Mouse (Mus musculus) MEL (cell line): Measurements from ENCODE around the gene Fhl4. TPM values are rescaled to one million over a fixed set of nuclear protein-coding genes. Genes with fewer than 3 reads are reported as not detected.

ENCODE experiments used
- DNase-seq: peaks from one replicate; pipeline ENCODE4 v3.0.0; 2011; ENCODE audit warnings: low read depth, low spot score
- H3K27ac ChIP-seq: 2 replicates; pipeline ENCODE4 v1.5.1; 2012; ENCODE audit warnings: low read depth, mild to moderate bottlenecking, control low read depth, low read length, moderate library complexity; ENCODE audit not compliant: control insufficient read depth
- H3K27me3 ChIP-seq, 2 experiments: fragments of 150-350 bp in 1 of 2; sonication (generic) in 1 of 2; 2 replicates each; pipeline ENCODE4 v1.6.1; 2012; ENCODE audit warnings: low read length in 2 of 2, mild to moderate bottlenecking in 2 of 2, improper control_type of control experiment in 1 of 2, moderate library complexity in 1 of 2; ENCODE audit not compliant: insufficient read depth in 2 of 2, control insufficient read depth in 1 of 2
- H3K36me3 ChIP-seq, 2 experiments: 2 replicates each; pipeline ENCODE4 v1.6.1; 2012 to 2014; ENCODE audit warnings: low read length in 2 of 2, improper control_type of control experiment in 1 of 2, inconsistent platforms in 1 of 2, mild to moderate bottlenecking in 1 of 2; ENCODE audit not compliant: insufficient read depth in 2 of 2, control insufficient read depth in 1 of 2
- H3K4me1 ChIP-seq, 2 experiments: fragments of 150-350 bp in 1 of 2; sonication (generic) in 1 of 2; 2 replicates each; pipeline ENCODE4 v1.6.1; 2012; ENCODE audit warnings: low read length in 2 of 2, improper control_type of control experiment in 1 of 2, mild to moderate bottlenecking in 1 of 2; ENCODE audit not compliant: insufficient read depth in 2 of 2, control insufficient read depth in 1 of 2
- H3K4me3 ChIP-seq, 2 experiments: fragments of 150-350 bp in 1 of 2; sonication (generic) in 1 of 2; 2 replicates each; pipeline ENCODE4 v1.5.1; 2012; ENCODE audit warnings: low read depth in 2 of 2, low read length in 2 of 2, mild to moderate bottlenecking in 2 of 2, moderate library complexity in 2 of 2, control low read depth in 1 of 2, improper control_type of control experiment in 1 of 2; ENCODE audit not compliant: control insufficient read depth in 1 of 2, insufficient read depth in 1 of 2
- H3K79me2 ChIP-seq: 2 replicates; pipeline ENCODE4 v1.6.1; 2012; ENCODE audit warnings: mild to moderate bottlenecking, low read length, moderate library complexity; ENCODE audit not compliant: control insufficient read depth, poor library complexity, insufficient read depth
- H3K9ac ChIP-seq: 2 replicates; pipeline ENCODE4 v1.6.1; 2012; ENCODE audit warnings: low read depth, mild to moderate bottlenecking, control low read depth, low read length, moderate library complexity; ENCODE audit not compliant: control insufficient read depth, poor library complexity, severe bottlenecking
- H3K9me3 ChIP-seq: fragments of 150-350 bp; sonication (generic); replicated peaks from 2 replicates; pipeline ENCODE4 v1.6.1; 2012; ENCODE audit warnings: mild to moderate bottlenecking, low read length, improper control_type of control experiment, moderate library complexity; ENCODE audit not compliant: insufficient read depth
- CTCF ChIP-seq, 3 experiments: IDR thresholded peaks in 2 of 3; conservative IDR thresholded peaks in 1 of 3; 2 replicates each; pipeline ENCODE4 v1.5.1; 2011 to 2012; ENCODE audit warnings: low read length in 3 of 3, low read depth in 2 of 3, mild to moderate bottlenecking in 2 of 3, improper control_type of control experiment in 1 of 3, inconsistent platforms in 1 of 3, mixed read lengths in 1 of 3, moderate library complexity in 1 of 3; ENCODE audit not compliant: control insufficient read depth in 1 of 3, insufficient read depth in 1 of 3, poor library complexity in 1 of 3, severe bottlenecking in 1 of 3
- E2F4 ChIP-seq: IDR thresholded peaks from 2 replicates; pipeline ENCODE4 v1.6.1; 2011; ENCODE audit warnings: low read depth, low read length, improper control_type of control experiment, borderline replicate concordance
- EP300 ChIP-seq, 2 experiments: IDR thresholded peaks; 2 replicates each; pipeline ENCODE4 v1.6.1; 2011; ENCODE audit warnings: improper control_type of control experiment in 2 of 2, low read length in 2 of 2, low read depth in 1 of 2, mild to moderate bottlenecking in 1 of 2
- ETS1 ChIP-seq: IDR thresholded peaks from 2 replicates; pipeline ENCODE4 v1.6.1; 2012; ENCODE audit warnings: low read depth, mild to moderate bottlenecking, inconsistent platforms, low read length, improper control_type of control experiment, moderate library complexity
- GABPA ChIP-seq: IDR thresholded peaks from 2 replicates; pipeline ENCODE4 v1.6.1; 2012; ENCODE audit warnings: low read depth, mild to moderate bottlenecking, inconsistent platforms, low read length, improper control_type of control experiment, moderate library complexity
- HCFC1 ChIP-seq: IDR thresholded peaks from 2 replicates; pipeline ENCODE4 v1.6.1; 2012; ENCODE audit warnings: low read depth, mild to moderate bottlenecking, inconsistent platforms, low read length, improper control_type of control experiment, moderate library complexity
- KAT2A ChIP-seq: conservative IDR thresholded peaks from 2 replicates; pipeline ENCODE4 v1.6.1; 2012; ENCODE audit warnings: low read depth, low read length, improper control_type of control experiment, inconsistent platforms
- MAFK ChIP-seq: IDR thresholded peaks from 2 replicates; pipeline ENCODE4 v1.6.1; 2011; ENCODE audit warnings: low read depth, mild to moderate bottlenecking, low read length, improper control_type of control experiment, borderline replicate concordance
- MAZ ChIP-seq: IDR thresholded peaks from 2 replicates; pipeline ENCODE4 v1.6.1; 2012; ENCODE audit warnings: low read depth, mild to moderate bottlenecking, inconsistent platforms, low read length, improper control_type of control experiment
- MEF2A ChIP-seq: IDR thresholded peaks from 2 replicates; pipeline ENCODE4 v1.6.1; 2014; ENCODE audit warnings: low read depth, mild to moderate bottlenecking, inconsistent platforms, low read length, improper control_type of control experiment; ENCODE audit not compliant: poor library complexity, insufficient replicate concordance, severe bottlenecking; ENCODE audit errors: extremely low read depth
- MYB ChIP-seq: IDR thresholded peaks from 2 replicates; pipeline ENCODE4 v1.6.1; 2011; ENCODE audit warnings: mild to moderate bottlenecking, low read depth, low read length, improper control_type of control experiment
- NRF1 ChIP-seq: IDR thresholded peaks from 2 replicates; pipeline ENCODE4 v1.6.1; 2014; ENCODE audit warnings: low read depth, mild to moderate bottlenecking, inconsistent platforms, low read length, improper control_type of control experiment, moderate library complexity; ENCODE audit not compliant: poor library complexity, insufficient read depth, severe bottlenecking
- POLR2A ChIP-seq, 2 experiments: IDR thresholded peaks; 2 replicates each; pipeline ENCODE4 v1.6.1; 2011 to 2012; ENCODE audit warnings: low read length in 2 of 2, mild to moderate bottlenecking in 2 of 2, control low read depth in 1 of 2, improper control_type of control experiment in 1 of 2, low read depth in 1 of 2, moderate library complexity in 1 of 2; ENCODE audit not compliant: control insufficient read depth in 1 of 2, insufficient read depth in 1 of 2, poor library complexity in 1 of 2
- POLR2AphosphoS2 ChIP-seq: IDR thresholded peaks from 2 replicates; pipeline ENCODE4 v1.6.1; 2011; ENCODE audit warnings: low read length, improper control_type of control experiment
- POLR2AphosphoS5 ChIP-seq: IDR thresholded peaks from 2 replicates; pipeline ENCODE4 v1.6.1; 2012; ENCODE audit warnings: low read depth, borderline replicate concordance, mild to moderate bottlenecking, inconsistent platforms, low read length, moderate library complexity, mixed read lengths
- RAD21 ChIP-seq: IDR thresholded peaks from 2 replicates; pipeline ENCODE4 v1.6.1; 2011; ENCODE audit warnings: mild to moderate bottlenecking, low read depth, low read length, improper control_type of control experiment
- SMC3 ChIP-seq: IDR thresholded peaks from 2 replicates; pipeline ENCODE4 v1.6.1; 2011; ENCODE audit warnings: low read depth, low read length, improper control_type of control experiment
- TBP ChIP-seq: IDR thresholded peaks from 2 replicates; pipeline ENCODE4 v1.8.0; 2011; ENCODE audit warnings: low read depth, low read length, improper control_type of control experiment
- USF2 ChIP-seq, 2 experiments: IDR thresholded peaks; 2 replicates each; pipeline ENCODE4 v1.6.1; 2011 to 2012; ENCODE audit warnings: improper control_type of control experiment in 2 of 2, low read length in 2 of 2, borderline replicate concordance in 1 of 2, inconsistent platforms in 1 of 2, low read depth in 1 of 2, mild to moderate bottlenecking in 1 of 2; ENCODE audit not compliant: insufficient read depth in 1 of 2
- ZC3H11A ChIP-seq: IDR thresholded peaks from 2 replicates; pipeline ENCODE4 v1.6.1; 2012; ENCODE audit warnings: low read depth, mild to moderate bottlenecking, inconsistent platforms, low read length, improper control_type of control experiment
- ZKSCAN1 ChIP-seq: IDR thresholded peaks from 2 replicates; pipeline ENCODE4 v1.6.1; 2012; ENCODE audit warnings: low read depth, mild to moderate bottlenecking, inconsistent platforms, low read length, improper control_type of control experiment, moderate library complexity
- ZNF384 ChIP-seq: IDR thresholded peaks from 2 replicates; pipeline ENCODE4 v1.6.1; 2012; ENCODE audit warnings: low read depth, mild to moderate bottlenecking, inconsistent platforms, low read length, improper control_type of control experiment
- polyA plus RNA-seq, 2 experiments: library from polyadenylated mRNA; stranded (reverse) in 1 of 2; unstranded in 1 of 2; fragments of >175 nt in 1 of 2; fragments of >200 nt in 1 of 2; gene quantifications; 2 replicates each; pipeline versions ENCODE4 v1.2.1 to v1.2.4; 2012; ENCODE audit warnings: low replicate concordance in 2 of 2, low read depth in 1 of 2; ENCODE audit not compliant: insufficient read length in 2 of 2, insufficient read depth in 1 of 2, missing spikeins in 1 of 2
- total RNA-seq: library from RNA; depleted of rRNA; stranded (reverse); fragments of 300-350 nt; gene quantifications from 2 replicates; pipeline ENCODE4 v1.2.3, GENCODE M21; 2012

Fhl4 gene
- total and polyA plus RNA-seq, 3 experiments: 0.63 to 0.69 TPM; not detected in 1

DNA sequence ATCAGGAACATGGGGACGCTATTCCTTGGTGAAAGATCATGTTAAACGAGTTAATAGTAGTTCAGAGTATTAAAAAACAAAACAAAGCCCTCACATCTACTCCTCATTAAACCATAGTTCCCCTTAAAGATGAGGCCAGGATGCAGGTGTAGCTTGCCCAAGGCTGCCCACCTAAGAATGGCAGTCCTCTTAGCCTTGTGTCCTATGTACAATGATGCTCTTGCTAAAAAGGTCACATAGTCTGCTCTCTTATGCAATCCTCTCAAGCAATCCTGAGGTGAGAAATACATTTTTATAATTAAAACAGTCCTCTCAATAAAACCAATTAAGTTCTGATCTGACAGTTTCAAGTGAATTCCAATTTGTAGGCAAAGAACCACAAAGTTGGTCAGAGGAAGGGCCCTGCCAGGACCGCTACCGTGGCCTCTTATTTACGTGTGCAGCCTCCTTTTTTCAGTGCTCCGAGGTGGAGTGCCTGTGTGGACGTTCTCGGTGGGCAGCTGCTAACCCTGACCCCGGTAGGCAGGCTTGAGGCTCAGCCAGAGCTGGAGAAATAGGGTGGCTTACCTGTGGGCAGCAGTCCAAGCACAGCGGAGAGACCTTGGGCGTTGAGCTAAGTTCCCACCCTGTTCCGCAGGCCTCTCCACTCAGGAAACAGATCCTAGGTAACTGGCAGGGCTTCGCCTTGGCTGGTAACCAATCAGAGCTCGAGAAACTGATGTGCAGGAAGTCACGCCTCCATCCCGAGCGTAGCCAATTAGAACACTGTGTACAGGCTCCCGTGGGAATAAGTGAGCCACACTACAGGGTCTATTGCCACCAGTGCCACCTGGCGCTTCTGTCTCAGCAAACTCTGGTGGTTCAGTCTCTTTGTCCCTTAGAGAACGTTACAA is 25.3 kb upstream of the Fhl4 start, which contains the start of gene Mterf2 (continued):
- TF ChIP-seq E2F4: no peak
- TF ChIP-seq CTCF (IDR thresholded peaks at IDR 0.05 in 2 of 3, conservative IDR thresholded peaks at IDR 0.05 in 1 of 3; ENCODE audit: control insufficient read depth in 1 of 3, insufficient read depth in 1 of 3, low read depth in 2 of 3, low read length in 3 of 3, poor library complexity in 1 of 3, severe bottlenecking in 1 of 3): peak in 2 of 3 experiments; percentile 10 to 26; a peak in 2 of 6 replicates
- no peak for TF ChIP-seq MEF2A

- H3K9me3 ChIP-seq: no peaks in the 10 kb centered on the region
- no peaks in the 10 kb centered on the region for H3K27me3 ChIP-seq
- TF ChIP-seq MAFK (no peak), POLR2AphosphoS2 (no peak), POLR2A (IDR thresholded peaks at IDR 0.05; ENCODE audit: control insufficient read depth in 1 of 2, insufficient read depth in 1 of 2, low read depth in 1 of 2, low read length in 2 of 2, poor library complexity in 1 of 2) (no peak), ZNF384 (no peak), SMC3 (no peak), NRF1 (no peak), POLR2AphosphoS5 (no peak), RAD21 (no peak), HCFC1 (no peak), KAT2A (no peak), MAZ (no peak), TBP (no peak), ZKSCAN1 (no peak), ZC3H11A (no peak)
- TF ChIP-seq, all 39 proteins: peak for 0
- no peak overlapping the region for H3K4me3 ChIP-seq
- peaks cover 2 to 7% of the 10 kb centered on the region in 2 experiments; a peak in 2 of 4 replicates for H3K36me3 ChIP-seq
- H3K4me1 ChIP-seq: peaks cover 0 to 4% of the 10 kb centered on the region in 2 experiments; a peak in 2 of 4 replicates
- H3K9ac ChIP-seq: no peak overlapping the region
- no peak for DNase-seq
- H3K79me2 ChIP-seq: no peaks in the 10 kb centered on the region
- H3K27ac ChIP-seq: no peak overlapping the region
Measured at GRCm38 (mm10) chr10:85125184-85125583, 22.9 kb upstream of the Fhl4 start.

GRCm38 (mm10) chr10:85114409-85114808 is 12.1 kb upstream of the Fhl4 start:
- Histone ChIP-seq H3K4me3 (no peak overlapping the region), H3K9me3 (no peaks in the 10 kb centered on the region), H3K79me2 (no peaks in the 10 kb centered on the region; the same call in 1 of the 2 replicates), H3K9ac (no peak overlapping the region), H3K36me3 (peaks cover 2 to 36% of the 10 kb centered on the region in 2 experiments; a peak in 3 of 4 replicates), H3K27ac (no peak overlapping the region), H3K4me1 (no peaks in the 10 kb centered on the region), H3K27me3 (no peaks in the 10 kb centered on the region)
- TF ChIP-seq POLR2AphosphoS2 (no peak), MYB (no peak), POLR2A (IDR thresholded peaks at IDR 0.05; ENCODE audit: control insufficient read depth in 1 of 2, insufficient read depth in 1 of 2, low read depth in 1 of 2, low read length in 2 of 2, poor library complexity in 1 of 2) (no peak), EP300 (IDR thresholded peaks at IDR 0.05; ENCODE audit: low read depth in 1 of 2, low read length in 2 of 2) (no peak), GABPA (no peak), TBP (no peak), CTCF (IDR thresholded peaks at IDR 0.05 in 2 of 3, conservative IDR thresholded peaks at IDR 0.05 in 1 of 3; ENCODE audit: control insufficient read depth in 1 of 3, insufficient read depth in 1 of 3, low read depth in 2 of 3, low read length in 3 of 3, poor library complexity in 1 of 3, severe bottlenecking in 1 of 3) (no peak), KAT2A (no peak), ETS1 (no peak), RAD21 (no peak), USF2 (IDR thresholded peaks at IDR 0.05; ENCODE audit: borderline replicate concordance in 1 of 2, insufficient read depth in 1 of 2, low read depth in 1 of 2, low read length in 2 of 2) (no peak)
- DNase-seq: no peak
